Mouse (Mus musculus) stomach, postnatal 0 days (tissue): ENCODE results near the gene Cgnl1. TPM values are rescaled to one million over a fixed set of nuclear protein-coding genes. Genes with fewer than 3 reads are reported as not detected.
A peak's percentile ranks its signal among the peaks of the same experiment; 100 is the strongest.

Experiments
- ATAC-seq: fragments of 200-750 bp; cut with Nextera tagmentation; 2 replicates; pipeline ENCODE4 v1.8.0; 2017; ENCODE audit not compliant: low FRiP score, low TSS enrichment
- DNase-seq: peaks from one replicate; pipeline ENCODE4 v3.0.0-alpha.2; 2016; ENCODE audit warnings: low spot score
- H3K27ac ChIP-seq: fragments of 300-500 bp; sonication (generic); replicated peaks from 2 replicates; pipeline ENCODE4 v1.5.1; 2014; ENCODE audit warnings: mild to moderate bottlenecking, control low read depth
- H3K27me3 ChIP-seq: fragments of 300-500 bp; sonication (generic); 2 replicates; pipeline ENCODE4 v1.6.1; 2014; ENCODE audit warnings: low read length; ENCODE audit not compliant: control insufficient read depth, insufficient read depth
- H3K36me3 ChIP-seq: fragments of 300-500 bp; sonication (generic); 2 replicates; pipeline ENCODE4 v1.6.1; 2014; ENCODE audit warnings: low read length, mixed read lengths; ENCODE audit not compliant: control insufficient read depth, insufficient read depth
- H3K4me1 ChIP-seq: fragments of 300-500 bp; sonication (generic); replicated peaks from 2 replicates; pipeline ENCODE4 v1.6.1; 2014; ENCODE audit warnings: antibody characterized with exemption; ENCODE audit not compliant: control insufficient read depth, insufficient read depth
- H3K4me2 ChIP-seq: fragments of 300-500 bp; sonication (generic); replicated peaks from 2 replicates; pipeline ENCODE4 v1.6.1; 2014; ENCODE audit warnings: low read depth, mild to moderate bottlenecking, control low read depth, moderate library complexity
- H3K4me3 ChIP-seq: fragments of 300-500 bp; sonication (generic); 2 replicates; pipeline ENCODE4 v1.5.1; 2014; ENCODE audit warnings: low read depth, low read length, control low read depth
- H3K9ac ChIP-seq: fragments of 300-500 bp; sonication (generic); 2 replicates; pipeline ENCODE4 v1.6.1; 2014; ENCODE audit warnings: mild to moderate bottlenecking, low read length, control low read depth, mixed read lengths
- H3K9me3 ChIP-seq: fragments of 300-500 bp; sonication (generic); 2 replicates; pipeline ENCODE4 v1.6.1; 2016; ENCODE audit warnings: low read length; ENCODE audit not compliant: control insufficient read depth
- CTCF ChIP-seq: IDR thresholded peaks from 2 replicates; pipeline ENCODE4 v1.5.1; 2016; ENCODE audit warnings: antibody characterized with exemption, low read depth, mild to moderate bottlenecking, moderate library complexity
- EP300 ChIP-seq: optimal IDR thresholded peaks from 2 replicates; pipeline ENCODE3; 2016; ENCODE audit warnings: antibody characterized with exemption
- WGBS: fragments of 180-500 bp; shearing (Covaris S2); extraction: QIAGEN DNeasy Blood & Tissue Kit; methylation state at CpG from one replicate; pipeline ENCODE4 v1.1.7; 2014; 5-methylcytosine and 5-hydroxymethylcytosine counted together
- polyA plus RNA-seq: library from polyadenylated mRNA; unstranded; fragments of >200 nt; fragmentation: Nextera tagmentation; extraction: Ambion mirVana; gene quantifications from 2 replicates; pipeline ENCODE4 v1.2.1, GENCODE M21; 2015

Cgnl1 gene
- polyA plus RNA-seq, 1 experiment from 2014 or later: 6.3 TPM

GRCm38 (mm10) chr9:71638198-71638597, 133.2 kb downstream of the Cgnl1 start:
- Histone ChIP-seq H3K9ac (no peak overlapping the region), H3K4me3 (no peak overlapping the region), H3K36me3 (peaks cover 2% of the 10 kb centered on the region; the same call in 1 of the 2 replicates), H3K4me1 (no peaks in the 10 kb centered on the region), H3K27ac (no peak overlapping the region), H3K9me3 (no peaks in the 10 kb centered on the region), H3K4me2 (no peak overlapping the region), H3K27me3 (no peaks in the 10 kb centered on the region)
- TF ChIP-seq CTCF: no peak
- WGBS: 50% methylated on average over 11 of the region's 11 CpGs
- ATAC-seq: 0 out of 2 replicates have a peak, but pooled peaks have one; percentile 50
- DNase-seq: no peak

GRCm38 (mm10) chr9:71636854-71637253, 134.5 kb downstream of the Cgnl1 start:
- 92% methylated on average over 1 of the region's 1 CpGs for WGBS
- TF ChIP-seq EP300 (no peak), CTCF (no peak)
- DNase-seq (no peak), ATAC-seq (no peak)
- Histone ChIP-seq H3K36me3 (0 out of 2 replicates have a peak, but pooled peaks cover 2% of the 10 kb centered on the region), H3K4me3 (no peak overlapping the region), H3K9me3 (no peaks in the 10 kb centered on the region), H3K9ac (no peak overlapping the region), H3K4me2 (no peak overlapping the region), H3K27me3 (no peaks in the 10 kb centered on the region), H3K27ac (no peak overlapping the region), H3K4me1 (no peaks in the 10 kb centered on the region)

GRCm38 (mm10) chr9:71635627-71636026, 135.8 kb downstream of the Cgnl1 start:
- ATAC-seq: no peak
- Histone ChIP-seq H3K27me3 (no peaks in the 10 kb centered on the region), H3K4me3 (no peak overlapping the region), H3K36me3 (0 out of 2 replicates have a peak, but pooled peaks cover 2% of the 10 kb centered on the region), H3K27ac (no peak overlapping the region), H3K9me3 (no peaks in the 10 kb centered on the region), H3K4me1 (no peaks in the 10 kb centered on the region), H3K9ac (no peak overlapping the region), H3K4me2 (no peak overlapping the region)
- TF ChIP-seq EP300 (no peak), CTCF (no peak)
- 72% methylated on average over 1 of the region's 1 CpGs for WGBS
- DNase-seq: no peak

- H3K27ac ChIP-seq: no peak overlapping the region
- H3K27me3 ChIP-seq: no peaks in the 10 kb centered on the region
- no peaks in the 10 kb centered on the region for H3K4me1 ChIP-seq
- no peak overlapping the region for H3K9ac ChIP-seq
- TF ChIP-seq EP300 (no peak), CTCF (no peak)
- H3K4me2 ChIP-seq: no peak overlapping the region
- peaks cover 2% of the 10 kb centered on the region; the same call in 1 of the 2 replicates for H3K36me3 ChIP-seq
- DNase-seq (no peak), ATAC-seq (no peak)
- H3K9me3 ChIP-seq: no peaks in the 10 kb centered on the region
- 94% methylated on average over 2 of the region's 2 CpGs for WGBS
- H3K4me3 ChIP-seq: no peak overlapping the region
Observed at GRCm38 (mm10) chr9:71634916-71635315, 136.5 kb downstream of the Cgnl1 start.

- no peaks in the 10 kb centered on the region for H3K4me1 ChIP-seq
- TF ChIP-seq EP300: no peak
- no peak for TF ChIP-seq CTCF
- DNase-seq (no peak), ATAC-seq (no peak)
- no peaks in the 10 kb centered on the region for H3K27me3 ChIP-seq
- H3K27ac ChIP-seq: no peak overlapping the region
- no peak overlapping the region for H3K9ac ChIP-seq
- no peaks in the 10 kb centered on the region for H3K9me3 ChIP-seq
- H3K4me2 ChIP-seq: no peak overlapping the region
- no peak overlapping the region for H3K4me3 ChIP-seq
- WGBS: 74% methylated on average over 6 of the region's 6 CpGs
- no peaks in the 10 kb centered on the region; the same call in 1 of the 2 replicates for H3K36me3 ChIP-seq
Observed at GRCm38 (mm10) chr9:71628921-71629320, 142.5 kb downstream of the Cgnl1 start.

- ATAC-seq: no peak
- no peak overlapping the region for H3K27ac ChIP-seq
- 73% methylated on average over 6 of the region's 6 CpGs for WGBS
Observed at GRCm38 (mm10) chr9:71628286-71628685, 143.1 kb downstream of the Cgnl1 start.

More at GRCm38 (mm10) chr9:71628286-71628685, 143.1 kb downstream of the Cgnl1 start:
- no peak for DNase-seq
- no peaks in the 10 kb centered on the region for H3K9me3 ChIP-seq
- H3K9ac ChIP-seq: no peak overlapping the region
- no peaks in the 10 kb centered on the region for H3K4me1 ChIP-seq
- no peaks in the 10 kb centered on the region; the same call in 1 of the 2 replicates for H3K36me3 ChIP-seq
- TF ChIP-seq EP300: no peak
- no peak for TF ChIP-seq CTCF
- H3K27me3 ChIP-seq: no peaks in the 10 kb centered on the region
- H3K4me3 ChIP-seq: no peak overlapping the region
- no peak overlapping the region for H3K4me2 ChIP-seq
